Mouse (Mus musculus) frontal cortex, postnatal 36 days (tissue): ENCODE measurements around the gene Nwd1.
A peak's percentile ranks its signal among the peaks of the same experiment; 100 is the strongest.

Experiments used
- DNase-seq, 2 experiments: peaks; one replicate each; pipeline ENCODE4 v3.0.0; 2022; ENCODE audit warnings: low spot score in 2 of 2

The Nwd1 gene

GRCm38 (mm10) chr8:72698349-72698926 lies 51.9 kb downstream of the Nwd1 start:
- no peak for DNase-seq

GRCm38 (mm10) chr8:72712569-72712968 lies 66.1 kb downstream of the Nwd1 start:
- DNase-seq: no peak

- no peak for DNase-seq
Measured at GRCm38 (mm10) chr8:72716594-72716993, 70.1 kb downstream of the Nwd1 start.

- DNase-seq: no peak
Measured at GRCm38 (mm10) chr8:72720541-72720940, 74.0 kb downstream of the Nwd1 start.

GRCm38 (mm10) chr8:72722769-72723650 lies 76.5 kb downstream of the Nwd1 start, which contains the start of gene Sin3b:
TSS of gene Sin3b (plus strand) at chr8:72723285.
- peak; percentile 89 to 93 for DNase-seq

- no peak for DNase-seq
Measured at GRCm38 (mm10) chr8:72723651-72724001, 77.1 kb downstream of the Nwd1 start.

GRCm38 (mm10) chr8:72728636-72729035 lies 82.1 kb downstream of the Nwd1 start:
- DNase-seq: no peak

GRCm38 (mm10) chr8:72735001-72735400 lies 88.5 kb downstream of the Nwd1 start:
- DNase-seq: no peak

GRCm38 (mm10) chr8:72736868-72737267 lies 90.4 kb downstream of the Nwd1 start:
- no peak for DNase-seq

GRCm38 (mm10) chr8:72746061-72746460 lies 99.5 kb downstream of the Nwd1 start:
- DNase-seq: peak; percentile 32 to 61

GRCm38 (mm10) chr8:72749846-72750245 lies 103.3 kb downstream of the Nwd1 start:
- DNase-seq: no peak

- no peak for DNase-seq
Measured at GRCm38 (mm10) chr8:72750266-72750665, 103.8 kb downstream of the Nwd1 start.

GRCm38 (mm10) chr8:72751126-72751525 lies 104.6 kb downstream of the Nwd1 start:
- DNase-seq: no peak

- no peak for DNase-seq
Measured at GRCm38 (mm10) chr8:72752289-72752688, 105.8 kb downstream of the Nwd1 start.

GRCm38 (mm10) chr8:72753165-72753564 lies 106.7 kb downstream of the Nwd1 start:
- DNase-seq: no peak

GRCm38 (mm10) chr8:72753781-72754180 lies 107.3 kb downstream of the Nwd1 start:
- no peak for DNase-seq

GRCm38 (mm10) chr8:72756031-72756430 lies 109.5 kb downstream of the Nwd1 start:
- no peak for DNase-seq

- DNase-seq: no peak
Measured at GRCm38 (mm10) chr8:72756771-72757390, 110.4 kb downstream of the Nwd1 start.

GRCm38 (mm10) chr8:72757426-72758195 lies 111.1 kb downstream of the Nwd1 start:
- no peak for DNase-seq

GRCm38 (mm10) chr8:72758310-72758709 lies 111.8 kb downstream of the Nwd1 start:
- DNase-seq: no peak

GRCm38 (mm10) chr8:72760216-72760615 lies 113.7 kb downstream of the Nwd1 start:
- DNase-seq: no peak
